Mouse (Mus musculus): ENCODE measurements around the gene Pfkfb4. TPM values are rescaled to one million over a fixed set of nuclear protein-coding genes. Genes with fewer than 3 reads are reported as not detected.

Pfkfb4 gene
- total RNA-seq, 2 experiments from 2014 or later = 14.6 to 17.2 TPM

- no peak for DNase-seq (ENCODE audit: low spot score in 2 of 2)
Measured at GRCm38 (mm10) chr9:109031001-109031400, 39.4 kb downstream of the Pfkfb4 start.

GRCm38 (mm10) chr9:109031686-109032085 is 40.1 kb downstream of the Pfkfb4 start:
- no peak for DNase-seq (ENCODE audit: low spot score in 2 of 2)

GRCm38 (mm10) chr9:109032435-109032834 is 40.9 kb downstream of the Pfkfb4 start:
- no peak for DNase-seq (ENCODE audit: low spot score in 2 of 2)

GRCm38 (mm10) chr9:109038086-109038895 is 46.7 kb downstream of the Pfkfb4 start, which contains the start of gene Shisa5:
Gene Shisa5, plus strand, starts transcription at chr9:109038565.
- no peak for DNase-seq (ENCODE audit: low spot score in 2 of 2)

- no peak for DNase-seq (ENCODE audit: low spot score in 2 of 2)
Measured at GRCm38 (mm10) chr9:109038901-109039364, 47.4 kb downstream of the Pfkfb4 start.

- no peak for DNase-seq (ENCODE audit: low spot score in 2 of 2)
Measured at GRCm38 (mm10) chr9:109039681-109040080, 48.1 kb downstream of the Pfkfb4 start.

- no peak for DNase-seq (ENCODE audit: low spot score in 2 of 2)
Measured at GRCm38 (mm10) chr9:109040216-109040615, 48.6 kb downstream of the Pfkfb4 start.

GRCm38 (mm10) chr9:109040906-109041305 is 49.3 kb downstream of the Pfkfb4 start:
- DNase-seq (ENCODE audit: low spot score in 2 of 2) = no peak

- no peak for DNase-seq (ENCODE audit: low spot score in 2 of 2)
Measured at GRCm38 (mm10) chr9:109041351-109041750, 49.8 kb downstream of the Pfkfb4 start.

- DNase-seq (ENCODE audit: low spot score in 2 of 2) = peak in 1 of 2 experiments; percentile 30
Measured at GRCm38 (mm10) chr9:109046306-109046705, 54.7 kb downstream of the Pfkfb4 start.

GRCm38 (mm10) chr9:109049316-109049715 is 57.7 kb downstream of the Pfkfb4 start:
- DNase-seq (ENCODE audit: low spot score in 2 of 2) = no peak

GRCm38 (mm10) chr9:109049996-109050673 is 58.6 kb downstream of the Pfkfb4 start:
- DNase-seq (ENCODE audit: low spot score in 2 of 2) = no peak

GRCm38 (mm10) chr9:109050674-109050997 is 59.1 kb downstream of the Pfkfb4 start:
- DNase-seq (ENCODE audit: low spot score in 2 of 2) = no peak

- no peak for DNase-seq (ENCODE audit: low spot score in 2 of 2)
Measured at GRCm38 (mm10) chr9:109051011-109051501, 59.5 kb downstream of the Pfkfb4 start.

- DNase-seq (ENCODE audit: low spot score in 2 of 2) = no peak
Measured at GRCm38 (mm10) chr9:109051651-109052489, 60.3 kb downstream of the Pfkfb4 start.

- DNase-seq (ENCODE audit: low spot score in 2 of 2) = no peak
Measured at GRCm38 (mm10) chr9:109052490-109053260, 61.1 kb downstream of the Pfkfb4 start.

- DNase-seq (ENCODE audit: low spot score in 2 of 2) = no peak
Measured at GRCm38 (mm10) chr9:109053366-109053765, 61.8 kb downstream of the Pfkfb4 start.

- DNase-seq (ENCODE audit: low spot score in 2 of 2) = no peak
Measured at GRCm38 (mm10) chr9:109053851-109054250, 62.3 kb downstream of the Pfkfb4 start.

GRCm38 (mm10) chr9:109054712-109055111 is 63.1 kb downstream of the Pfkfb4 start:
- DNase-seq (ENCODE audit: low spot score in 2 of 2) = peak; percentile 61 to 72

- DNase-seq (ENCODE audit: low spot score in 2 of 2) = no peak
Measured at GRCm38 (mm10) chr9:109055271-109056030, 63.9 kb downstream of the Pfkfb4 start.
